Mouse (Mus musculus): ENCODE data around the gene Defb36.

GRCm38 (mm10) chr2:152570313-152570712 is 33.8 kb upstream of the Defb36 start:
- TF ChIP-seq POLR2A (IDR thresholded peaks at IDR 0.05; ENCODE audit: borderline replicate concordance, control insufficient read depth, low read depth, low read length) (no peak), CTCF (IDR thresholded peaks at IDR 0.05; ENCODE audit: control insufficient read depth, insufficient read depth, low read length) (no peak)
